Mouse (Mus musculus) limb, embryonic 11.5 days (tissue): ENCODE measurements around the gene Tdgf1. TPM values are rescaled to one million over a fixed set of nuclear protein-coding genes. Genes with fewer than 3 reads are reported as not detected.

Experiments
- ATAC-seq: fragments of 200-750 bp; cut with Nextera tagmentation; 2 replicates; pipeline ENCODE4 v1.8.0; 2017; ENCODE audit warnings: low read depth; ENCODE audit not compliant: insufficient number of reproducible peaks, low FRiP score, low TSS enrichment
- DNase-seq: peaks from one replicate; pipeline ENCODE4 v3.0.0-alpha.2; 2015; ENCODE audit warnings: low spot score
- H3K27ac ChIP-seq: fragments of 300-500 bp; sonication (generic); replicated peaks from 2 replicates; pipeline ENCODE4 v1.5.1; 2014; ENCODE audit warnings: low read depth, mild to moderate bottlenecking, low read length
- H3K27me3 ChIP-seq: fragments of 300-500 bp; sonication (generic); 2 replicates; pipeline ENCODE4 v1.6.1; 2014; ENCODE audit warnings: mild to moderate bottlenecking, low read length, mixed read lengths; ENCODE audit not compliant: control insufficient read depth, insufficient read depth
- H3K36me3 ChIP-seq: fragments of 300-500 bp; sonication (generic); 2 replicates; pipeline ENCODE4 v1.6.1; 2014; ENCODE audit warnings: mild to moderate bottlenecking, low read length, moderate library complexity, mixed read lengths; ENCODE audit not compliant: control insufficient read depth, insufficient read depth
- H3K4me1 ChIP-seq: fragments of 300-500 bp; sonication (generic); 2 replicates; pipeline ENCODE4 v1.6.1; 2014; ENCODE audit warnings: low read length, mixed read lengths; ENCODE audit not compliant: control insufficient read depth, insufficient read depth
- H3K4me2 ChIP-seq: fragments of 300-500 bp; sonication (generic); 2 replicates; pipeline ENCODE4 v1.6.1; 2014; ENCODE audit warnings: low read depth, mild to moderate bottlenecking, moderate library complexity; ENCODE audit not compliant: severe bottlenecking
- H3K4me3 ChIP-seq: fragments of 300-500 bp; sonication (generic); 2 replicates; pipeline ENCODE4 v1.5.1; 2014; ENCODE audit warnings: low read depth, low read length
- H3K9ac ChIP-seq: fragments of 300-500 bp; sonication (generic); 2 replicates; pipeline ENCODE4 v1.6.1; 2014; ENCODE audit warnings: mild to moderate bottlenecking, low read length
- H3K9me3 ChIP-seq: fragments of 300-500 bp; sonication (generic); 2 replicates; pipeline ENCODE4 v1.6.1; 2016; ENCODE audit warnings: low read length; ENCODE audit not compliant: control insufficient read depth
- WGBS: fragments of 180-500 bp; shearing (Covaris S2); extraction: QIAGEN DNeasy Blood & Tissue Kit; methylation state at CpG from one replicate; pipeline ENCODE4 v1.1.7; 2014; 5-methylcytosine and 5-hydroxymethylcytosine counted together
- polyA plus RNA-seq: library from polyadenylated mRNA; unstranded; fragments of >200 nt; fragmentation: Nextera tagmentation; extraction: Ambion mirVana; gene quantifications from 2 replicates; pipeline ENCODE4 v1.2.1, GENCODE M21; 2014

The Tdgf1 gene
- polyA plus RNA-seq, 1 experiment from 2014 or later, result not detected

DNA sequence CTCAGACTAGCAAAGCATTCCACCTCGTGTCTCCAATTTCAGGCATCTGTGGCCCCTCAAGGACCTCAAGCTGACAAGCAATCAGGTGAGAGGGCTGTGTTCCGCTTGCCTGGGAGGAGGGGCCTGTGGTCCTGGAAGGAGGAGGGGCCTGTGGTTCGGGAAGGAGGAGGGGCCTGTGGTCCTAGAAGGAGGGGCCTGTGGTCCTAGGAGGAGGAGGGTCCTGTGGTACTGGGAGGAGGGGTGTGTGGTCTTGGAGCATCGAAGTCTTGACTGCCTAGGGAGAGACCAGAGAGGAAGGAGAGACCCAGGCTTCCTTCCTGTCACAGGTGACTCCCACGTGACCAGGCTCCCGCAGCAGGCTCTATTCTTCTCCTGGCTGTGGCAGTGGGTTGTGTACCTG lies 49.4 kb downstream of the Tdgf1 start:
- Histone ChIP-seq H3K4me1 (peaks cover 5% of the 10 kb centered on the region; the same call in 1 of the 2 replicates), H3K27me3 (no peaks in the 10 kb centered on the region), H3K36me3 (peaks cover 2% of the 10 kb centered on the region; the same call in 1 of the 2 replicates), H3K4me2 (peak overlapping the region; percentile 30), H3K9me3 (no peaks in the 10 kb centered on the region), H3K27ac (no peak overlapping the region), H3K4me3 (no peak overlapping the region), H3K9ac (no peak overlapping the region)
- DNase-seq (peak; percentile 69), ATAC-seq (peak; percentile 49; the same call in 1 of the 2 replicates)
- 15% methylated on average over 6 of the region's 6 CpGs for WGBS

DNA sequence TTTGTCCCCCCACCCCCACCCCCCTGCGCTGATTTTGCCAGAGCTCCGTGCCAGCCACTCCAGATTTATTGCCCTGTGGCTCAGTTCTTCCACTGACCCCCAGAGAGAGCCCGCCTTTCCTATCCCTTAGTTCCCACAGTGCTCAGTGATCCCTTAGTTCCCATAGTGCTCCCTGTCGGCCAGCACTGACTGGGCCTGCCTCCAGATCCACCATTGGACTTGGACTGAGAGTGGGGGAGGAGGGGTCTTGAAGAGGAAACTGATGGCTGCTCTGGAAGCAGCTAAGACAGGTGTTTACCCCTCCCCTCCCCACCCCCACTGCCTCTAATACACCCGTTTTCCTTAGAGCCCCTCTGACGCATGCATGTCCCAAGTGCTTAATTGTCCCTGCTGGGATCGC lies 50.0 kb downstream of the Tdgf1 start:
- Histone ChIP-seq H3K36me3 (peaks cover 2% of the 10 kb centered on the region; the same call in 1 of the 2 replicates), H3K4me3 (no peak overlapping the region), H3K4me1 (peaks cover 5% of the 10 kb centered on the region; the same call in 1 of the 2 replicates), H3K27ac (no peak overlapping the region), H3K4me2 (peak overlapping the region; percentile 30), H3K9me3 (no peaks in the 10 kb centered on the region), H3K9ac (no peak overlapping the region), H3K27me3 (no peaks in the 10 kb centered on the region)
- DNase-seq, result no peak
- peak; percentile 5; the same call in 1 of the 2 replicates for ATAC-seq
- WGBS, result 9% methylated on average over 7 of the region's 7 CpGs

DNA sequence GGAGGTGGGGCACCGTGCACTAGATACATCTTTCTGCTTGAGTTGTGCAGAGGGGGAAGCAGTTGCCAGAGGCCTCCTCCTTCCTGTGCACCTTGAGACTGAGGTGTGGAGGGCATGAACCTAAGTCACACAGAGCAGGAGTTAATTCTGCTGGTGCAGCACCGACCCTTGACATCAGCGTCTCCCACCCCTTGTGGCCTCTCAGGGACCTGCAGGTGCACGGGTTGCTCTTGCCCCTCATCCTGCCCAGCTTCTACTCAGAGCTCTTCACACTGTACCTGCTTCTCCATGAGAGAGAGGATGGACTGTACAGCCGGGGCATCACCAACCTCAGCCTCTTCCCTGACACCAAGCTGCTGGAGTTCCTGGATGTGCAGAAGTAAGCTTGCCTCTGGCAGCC lies 50.5 kb downstream of the Tdgf1 start:
- Histone ChIP-seq H3K36me3 (peaks cover 2% of the 10 kb centered on the region; the same call in 1 of the 2 replicates), H3K27ac (no peak overlapping the region)
- 57% methylated on average over 5 of the region's 5 CpGs for WGBS

DNA sequence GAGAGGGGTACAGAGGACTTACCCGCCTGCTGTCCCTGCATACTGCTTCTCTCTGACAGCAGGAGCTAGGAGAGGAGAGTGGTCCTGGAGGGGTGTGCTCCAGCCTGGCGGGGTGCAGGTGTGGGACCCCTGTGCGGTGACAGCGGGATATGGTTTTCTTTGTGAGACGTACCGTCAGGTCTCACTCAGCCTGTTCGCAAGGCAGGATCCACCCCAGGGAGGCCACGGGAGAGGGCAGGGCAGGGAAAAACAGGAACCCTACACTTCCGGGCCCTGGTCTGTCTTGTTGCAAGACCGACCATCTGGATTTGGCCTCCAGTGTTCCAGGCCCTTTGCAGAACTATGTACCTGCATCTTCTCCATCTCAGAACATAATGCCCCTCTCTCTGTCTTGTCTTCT lies 52.5 kb downstream of the Tdgf1 start:
- Histone ChIP-seq H3K36me3 (peaks cover 2% of the 10 kb centered on the region; the same call in 1 of the 2 replicates), H3K27ac (no peak overlapping the region), H3K4me2 (no peak overlapping the region), H3K9me3 (no peaks in the 10 kb centered on the region), H3K9ac (no peak overlapping the region), H3K27me3 (no peaks in the 10 kb centered on the region), H3K4me1 (peaks cover 11% of the 10 kb centered on the region), H3K4me3 (no peak overlapping the region)
- WGBS, result 64% methylated on average over 10 of the region's 10 CpGs
- DNase-seq, result no peak
- ATAC-seq, result no peak

More for the DNA sequence above, 50.5 kb downstream of the Tdgf1 start:
- no peak overlapping the region for H3K9ac ChIP-seq
- no peak; the same call in 1 of the 2 replicates for ATAC-seq
- H3K4me1 ChIP-seq, result peaks cover 5% of the 10 kb centered on the region; the same call in 1 of the 2 replicates
- H3K4me2 ChIP-seq, result no peak overlapping the region
- H3K9me3 ChIP-seq, result no peaks in the 10 kb centered on the region
- no peak overlapping the region for H3K4me3 ChIP-seq
- no peak for DNase-seq
- H3K27me3 ChIP-seq, result no peaks in the 10 kb centered on the region

DNA sequence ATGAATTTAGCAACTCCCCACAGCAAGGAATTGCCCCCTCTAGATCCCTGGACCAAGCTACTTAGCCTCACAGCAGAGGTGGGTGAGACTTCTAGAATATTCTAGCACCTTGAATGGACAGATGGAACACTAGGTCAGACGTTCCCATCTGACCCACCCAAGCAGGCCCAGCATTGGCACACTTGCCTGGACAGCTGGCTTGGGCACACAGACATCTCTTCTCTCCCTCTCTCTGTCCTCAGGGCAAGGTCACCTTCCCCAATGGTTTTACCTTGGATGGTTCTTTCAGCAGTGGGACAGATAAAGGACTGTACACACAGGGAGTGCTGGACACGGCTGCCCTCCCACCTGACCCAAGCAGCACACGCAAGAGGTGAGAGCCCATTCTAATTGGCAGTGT lies 53.4 kb downstream of the Tdgf1 start:
- ATAC-seq, result no peak
- Histone ChIP-seq H3K4me2 (no peak overlapping the region), H3K4me3 (no peak overlapping the region), H3K36me3 (no peaks in the 10 kb centered on the region), H3K9me3 (no peaks in the 10 kb centered on the region), H3K9ac (no peak overlapping the region), H3K4me1 (peaks cover 11% of the 10 kb centered on the region), H3K27ac (no peak overlapping the region), H3K27me3 (no peaks in the 10 kb centered on the region)
- WGBS, result 91% methylated on average over 3 of the region's 3 CpGs
- DNase-seq, result no peak

DNA sequence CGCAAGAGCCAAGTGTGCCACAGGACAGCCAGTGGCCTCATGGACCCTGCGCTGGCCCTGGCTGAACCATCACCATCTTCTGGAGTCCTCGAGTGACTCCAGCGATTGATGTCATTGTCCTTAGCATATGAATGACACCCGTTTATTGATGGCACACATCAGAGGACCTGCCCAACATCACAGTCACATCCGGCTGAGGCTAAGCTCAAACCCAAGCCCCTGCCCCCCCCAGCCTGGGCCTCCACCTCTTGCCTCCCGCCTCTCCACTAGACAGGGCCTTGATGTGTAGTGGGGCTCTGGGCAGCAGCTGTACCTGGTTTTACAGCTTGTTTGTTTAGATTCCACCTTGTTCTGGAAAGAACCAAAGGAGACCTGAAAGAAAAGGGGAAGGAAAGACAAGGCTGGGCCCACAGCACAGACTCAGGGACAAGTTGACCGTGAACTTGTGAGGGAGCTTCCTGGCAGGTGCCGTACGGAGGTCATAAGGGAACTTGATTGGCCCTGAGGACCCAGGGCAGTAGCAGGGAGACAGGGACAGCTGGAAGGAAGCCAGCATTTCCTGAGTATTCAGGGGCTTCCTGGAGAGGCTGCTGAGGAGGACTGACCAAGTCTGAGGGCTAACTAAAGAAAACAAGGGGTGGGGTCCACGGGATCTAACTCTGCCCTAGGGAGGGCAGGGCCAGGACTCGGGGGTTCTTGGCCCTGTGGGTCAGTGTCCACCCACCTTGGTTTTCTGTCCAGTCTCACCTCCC lies 54.7 kb downstream of the Tdgf1 start:
- Histone ChIP-seq H3K27me3 (no peaks in the 10 kb centered on the region), H3K4me3 (no peak overlapping the region), H3K9me3 (no peaks in the 10 kb centered on the region), H3K4me1 (peaks cover 11% of the 10 kb centered on the region), H3K27ac (no peak overlapping the region), H3K4me2 (no peak overlapping the region), H3K9ac (no peak overlapping the region), H3K36me3 (no peaks in the 10 kb centered on the region)
- no peak for DNase-seq
- ATAC-seq, result no peak
- WGBS, result 82% methylated on average over 12 of the region's 12 CpGs

DNA sequence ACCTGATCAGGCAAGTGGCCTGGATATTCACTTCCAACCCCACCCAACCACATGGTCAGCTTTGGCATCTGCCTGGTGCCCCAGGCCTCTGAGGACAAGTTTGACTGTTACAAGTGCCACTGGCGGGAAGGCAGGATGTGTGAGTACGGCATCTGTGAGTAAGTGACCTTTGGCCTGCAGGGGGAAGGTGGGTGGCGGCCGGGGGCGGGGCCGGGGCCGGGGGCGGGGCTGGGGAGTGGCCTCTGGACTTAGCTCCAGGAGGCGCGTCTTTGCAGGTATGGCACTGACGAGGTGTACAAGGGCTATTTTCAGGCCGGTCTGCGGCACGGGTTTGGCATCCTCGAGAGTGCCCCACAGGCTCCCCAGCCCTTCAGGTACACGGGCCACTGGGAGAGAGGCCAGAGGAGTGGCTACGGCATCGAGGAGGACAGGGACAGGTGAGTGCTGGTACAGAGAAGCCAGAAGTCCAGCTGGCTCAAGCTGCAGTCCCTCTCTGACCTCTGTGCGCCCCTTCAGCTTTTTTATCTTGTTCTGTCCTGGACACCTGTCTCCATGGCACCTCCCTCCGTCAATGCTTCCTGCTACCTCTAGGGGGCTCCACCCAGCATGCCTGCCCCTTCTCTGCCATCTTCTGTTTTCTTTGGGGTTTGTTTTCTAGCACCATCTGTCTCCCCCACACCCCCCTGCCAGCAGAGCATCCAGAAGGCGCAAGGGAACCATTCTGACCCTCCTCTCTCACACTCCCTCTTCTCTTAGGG lies 55.8 kb downstream of the Tdgf1 start:
- Histone ChIP-seq H3K36me3 (no peaks in the 10 kb centered on the region), H3K27ac (no peak overlapping the region), H3K27me3 (no peaks in the 10 kb centered on the region), H3K4me3 (no peak overlapping the region), H3K4me2 (peak overlapping the region; percentile 16; the same call in 1 of the 2 replicates), H3K4me1 (peaks cover 6% of the 10 kb centered on the region), H3K9ac (no peak overlapping the region), H3K9me3 (no peaks in the 10 kb centered on the region)
- peak; percentile 47 for DNase-seq
- WGBS, result 11% methylated on average over 20 of the region's 21 CpGs
- no peak for ATAC-seq
